Mouse (Mus musculus) heart, postnatal 0 days (tissue): ENCODE measurements around the gene Gm10964. TPM values are rescaled to one million over a fixed set of nuclear protein-coding genes. Genes with fewer than 3 reads are reported as not detected.
A peak's percentile ranks its signal among the peaks of the same experiment; 100 is the strongest.

Source experiments
- ATAC-seq: fragments of 200-750 bp; cut with Nextera tagmentation; 2 replicates; pipeline ENCODE4 v1.8.0; 2017; ENCODE audit warnings: low read depth, moderate number of reproducible peaks, moderate library complexity; ENCODE audit not compliant: insufficient read depth
- DNase-seq: peaks from one replicate; pipeline ENCODE4 v3.0.0-alpha.2; 2016; ENCODE audit warnings: low spot score
- H3K27ac ChIP-seq: fragments of 300-500 bp; sonication (generic); 2 replicates; pipeline ENCODE4 v1.5.1; 2014; ENCODE audit warnings: low read depth, mild to moderate bottlenecking
- H3K27me3 ChIP-seq: fragments of 300-500 bp; sonication (generic); 2 replicates; pipeline ENCODE4 v1.6.1; 2014; ENCODE audit warnings: low read length, mixed read lengths; ENCODE audit not compliant: control insufficient read depth, insufficient read depth
- H3K36me3 ChIP-seq: fragments of 300-500 bp; sonication (generic); replicated peaks from 2 replicates; pipeline ENCODE4 v1.6.1; 2014; ENCODE audit warnings: low read length, mixed read lengths; ENCODE audit not compliant: control insufficient read depth, insufficient read depth
- H3K4me1 ChIP-seq: fragments of 300-500 bp; sonication (generic); 2 replicates; pipeline ENCODE4 v1.6.1; 2014; ENCODE audit warnings: antibody characterized with exemption; ENCODE audit not compliant: control insufficient read depth, insufficient read depth
- H3K4me2 ChIP-seq: fragments of 300-500 bp; sonication (generic); 2 replicates; pipeline ENCODE4 v1.6.1; 2014; ENCODE audit warnings: low read depth, mild to moderate bottlenecking, low read length, moderate library complexity
- H3K4me3 ChIP-seq: fragments of 300-500 bp; sonication (generic); 2 replicates; pipeline ENCODE4 v1.5.1; 2014; ENCODE audit warnings: low read depth, low read length
- H3K9ac ChIP-seq: fragments of 300-500 bp; sonication (generic); replicated peaks from 2 replicates; pipeline ENCODE4 v1.6.1; 2014; ENCODE audit warnings: low read depth, low read length, mixed read lengths
- H3K9me3 ChIP-seq: fragments of 300-500 bp; sonication (generic); replicated peaks from 2 replicates; pipeline ENCODE4 v1.6.1; 2016; ENCODE audit warnings: low read length; ENCODE audit not compliant: control insufficient read depth
- CTCF ChIP-seq: IDR thresholded peaks from 2 replicates; pipeline ENCODE4 v1.5.1; 2016; ENCODE audit warnings: antibody characterized with exemption, control low read depth, low read depth
- EP300 ChIP-seq: IDR thresholded peaks from 2 replicates; pipeline ENCODE4 v1.6.1; 2016; ENCODE audit warnings: antibody characterized with exemption, low read depth
- WGBS: fragments of 180-500 bp; shearing (Covaris S2); extraction: QIAGEN DNeasy Blood & Tissue Kit; methylation state at CpG from one replicate; pipeline ENCODE4 v1.1.7; 2014; 5-methylcytosine and 5-hydroxymethylcytosine counted together
- polyA plus RNA-seq: library from polyadenylated mRNA; unstranded; fragments of >200 nt; fragmentation: Nextera tagmentation; extraction: Ambion mirVana; gene quantifications from 2 replicates; pipeline ENCODE4 v1.2.1, GENCODE M21; 2015
- total RNA-seq: library from RNA; depleted of rRNA; stranded (reverse); fragments of >200 nt; gene quantifications from 2 replicates; pipeline ENCODE4 v1.2.3, GENCODE M21; 2014; ENCODE audit warnings: low replicate concordance

Gene Gm10964
- total and polyA plus RNA-seq, 2 experiments from 2014 or later = not detected

DNA sequence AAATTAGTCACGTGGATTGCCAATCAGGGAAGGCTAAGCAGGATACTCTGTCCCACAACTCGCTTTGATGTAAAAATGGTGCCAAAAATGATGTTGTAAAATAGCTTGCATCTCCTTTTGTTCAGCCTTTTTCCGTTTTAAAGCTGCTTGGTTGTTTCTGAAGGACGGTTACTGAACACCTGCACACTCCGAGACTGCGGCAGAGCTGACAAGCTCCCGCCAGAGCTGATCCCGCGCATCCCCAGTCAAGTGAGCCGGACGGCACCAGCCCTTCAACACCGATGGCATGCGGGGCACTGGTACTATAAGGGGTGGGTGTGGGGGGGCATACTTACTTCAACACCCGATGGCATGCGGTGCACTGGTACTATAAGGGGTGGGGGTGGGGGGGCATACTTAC is 34.8 kb downstream of the Gm10964 start:
- Histone ChIP-seq H3K4me1 (peaks cover 33% of the 10 kb centered on the region), H3K9me3 (no peaks in the 10 kb centered on the region), H3K4me2 (no peak overlapping the region; the same call in 1 of the 2 replicates), H3K36me3 (peaks cover 30% of the 10 kb centered on the region), H3K27me3 (no peaks in the 10 kb centered on the region), H3K4me3 (peak overlapping the region; percentile 5; the same call in 1 of the 2 replicates), H3K9ac (peak overlapping the region; percentile 44; the same call in 1 of the 2 replicates), H3K27ac (peak overlapping the region; percentile 87; the same call in 1 of the 2 replicates)
- DNase-seq = peak; percentile 6
- WGBS = 63% methylated on average over 15 of the region's 15 CpGs
- TF ChIP-seq CTCF (no peak), EP300 (no peak)
- no peak for ATAC-seq

DNA sequence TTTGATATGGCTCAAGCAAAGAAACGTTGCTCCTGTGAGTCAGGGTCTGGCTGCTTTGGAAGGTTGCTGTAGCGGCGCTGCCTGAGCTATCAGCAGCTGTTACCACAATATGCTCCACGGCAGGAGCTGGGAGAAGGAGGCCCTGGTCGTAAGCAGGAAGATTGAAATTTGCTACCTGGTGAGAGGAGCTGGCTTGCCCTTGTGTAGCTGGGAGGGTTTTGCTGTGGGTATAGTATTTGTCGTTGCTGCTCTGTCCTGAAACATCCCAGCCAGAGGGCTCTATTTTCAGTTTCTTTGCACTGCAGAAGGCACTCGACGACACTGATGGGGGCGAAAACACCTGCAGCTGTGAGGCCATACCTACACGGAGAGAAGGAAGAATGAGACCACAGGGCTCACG is 38.8 kb downstream of the Gm10964 start:
- Histone ChIP-seq H3K4me2 (no peak overlapping the region), H3K27ac (peak overlapping the region; percentile 20; the same call in 1 of the 2 replicates), H3K9ac (no peak overlapping the region), H3K9me3 (no peaks in the 10 kb centered on the region), H3K27me3 (no peaks in the 10 kb centered on the region), H3K36me3 (peaks cover 20% of the 10 kb centered on the region; the same call in 1 of the 2 replicates), H3K4me3 (0 out of 2 replicates have a peak overlapping the region, but pooled peaks have one; percentile 1), H3K4me1 (peaks cover 22% of the 10 kb centered on the region)
- 70% methylated on average over 11 of the region's 11 CpGs for WGBS
- no peak for DNase-seq
- TF ChIP-seq EP300 = no peak
- TF ChIP-seq CTCF = no peak
- ATAC-seq = no peak

GRCm38 (mm10) chr3:103778660-103779059 is 39.5 kb downstream of the Gm10964 start:
- Histone ChIP-seq H3K36me3 (peaks cover 18% of the 10 kb centered on the region; the same call in 1 of the 2 replicates), H3K27me3 (no peaks in the 10 kb centered on the region), H3K9me3 (no peaks in the 10 kb centered on the region), H3K9ac (no peak overlapping the region), H3K27ac (no peak overlapping the region), H3K4me1 (peaks cover 20% of the 10 kb centered on the region), H3K4me3 (no peak overlapping the region), H3K4me2 (no peak overlapping the region)
- DNase-seq (peak; percentile 3), ATAC-seq (no peak)
- 65% methylated on average over 6 of the region's 6 CpGs for WGBS
- TF ChIP-seq CTCF = no peak
- no peak for TF ChIP-seq EP300

DNA sequence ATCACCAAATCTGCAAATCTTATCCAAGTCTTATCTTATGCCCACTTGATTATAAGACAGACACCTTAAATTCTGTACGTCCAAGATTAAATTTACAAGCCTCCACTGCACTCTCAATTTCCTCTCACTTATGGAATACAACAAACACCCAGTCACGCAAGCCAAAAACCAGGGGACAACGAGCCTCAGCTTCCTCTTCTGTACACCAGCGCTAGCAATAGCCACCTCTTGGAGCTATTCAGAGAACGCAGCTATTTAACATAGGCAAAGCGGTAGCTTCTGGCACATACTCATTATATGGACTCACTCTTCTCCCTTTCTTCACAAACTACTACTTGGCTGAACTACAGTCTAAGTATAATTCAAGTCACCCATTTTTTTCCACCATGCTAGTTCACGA is 40.0 kb downstream of the Gm10964 start:
- H3K9me3 ChIP-seq = no peaks in the 10 kb centered on the region
- H3K36me3 ChIP-seq = peaks cover 17% of the 10 kb centered on the region; the same call in 1 of the 2 replicates
- H3K9ac ChIP-seq = no peak overlapping the region
- H3K27ac ChIP-seq = no peak overlapping the region
- H3K4me2 ChIP-seq = no peak overlapping the region
- DNase-seq (peak; percentile 3), ATAC-seq (no peak)
- no peak overlapping the region for H3K4me3 ChIP-seq
- peaks cover 23% of the 10 kb centered on the region for H3K4me1 ChIP-seq
- no peaks in the 10 kb centered on the region for H3K27me3 ChIP-seq
- TF ChIP-seq CTCF (no peak), EP300 (no peak)
- WGBS = 75% methylated on average over 7 of the region's 7 CpGs

DNA sequence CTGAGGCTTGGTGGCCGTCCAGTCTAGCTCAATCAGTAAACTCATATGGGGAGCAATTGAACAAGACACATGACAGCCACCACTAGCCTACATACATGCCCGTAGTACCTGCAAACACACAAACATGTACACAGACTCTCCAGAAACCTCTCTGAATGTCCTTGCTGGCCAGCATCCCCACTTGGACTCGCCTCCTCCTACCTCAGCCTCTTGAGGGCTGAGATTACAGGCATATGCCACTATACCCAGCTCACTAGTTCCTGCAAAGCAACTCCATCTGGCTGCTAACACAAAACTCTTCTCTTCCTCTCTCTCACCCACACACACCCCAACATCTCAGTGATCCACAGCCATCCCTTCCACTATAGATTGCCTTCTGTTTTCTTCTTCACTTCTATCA is 41.1 kb downstream of the Gm10964 start:
- peak; percentile 5 for DNase-seq
- Histone ChIP-seq H3K27ac (no peak overlapping the region), H3K4me1 (peaks cover 30% of the 10 kb centered on the region), H3K9me3 (no peaks in the 10 kb centered on the region), H3K36me3 (peaks cover 17% of the 10 kb centered on the region; the same call in 1 of the 2 replicates), H3K4me2 (no peak overlapping the region), H3K4me3 (no peak overlapping the region), H3K27me3 (no peaks in the 10 kb centered on the region), H3K9ac (no peak overlapping the region)
- WGBS = 71% methylated on average over 3 of the region's 3 CpGs
- ATAC-seq = no peak
- TF ChIP-seq CTCF (no peak), EP300 (no peak)

- no peaks in the 10 kb centered on the region for H3K27me3 ChIP-seq
- TF ChIP-seq CTCF (no peak), EP300 (no peak)
- no peak overlapping the region for H3K4me3 ChIP-seq
- 77% methylated on average over 5 of the region's 5 CpGs for WGBS
- H3K4me2 ChIP-seq = no peak overlapping the region
- H3K9me3 ChIP-seq = no peaks in the 10 kb centered on the region
- peaks cover 26% of the 10 kb centered on the region for H3K4me1 ChIP-seq
- peaks cover 12% of the 10 kb centered on the region; the same call in 1 of the 2 replicates for H3K36me3 ChIP-seq
- DNase-seq (no peak), ATAC-seq (no peak)
- H3K27ac ChIP-seq = no peak overlapping the region
- no peak overlapping the region for H3K9ac ChIP-seq
Measured at GRCm38 (mm10) chr3:103780777-103781176, 41.6 kb downstream of the Gm10964 start.
